Mouse (Mus musculus): ENCODE measurements around the gene Acacb.

DNA sequence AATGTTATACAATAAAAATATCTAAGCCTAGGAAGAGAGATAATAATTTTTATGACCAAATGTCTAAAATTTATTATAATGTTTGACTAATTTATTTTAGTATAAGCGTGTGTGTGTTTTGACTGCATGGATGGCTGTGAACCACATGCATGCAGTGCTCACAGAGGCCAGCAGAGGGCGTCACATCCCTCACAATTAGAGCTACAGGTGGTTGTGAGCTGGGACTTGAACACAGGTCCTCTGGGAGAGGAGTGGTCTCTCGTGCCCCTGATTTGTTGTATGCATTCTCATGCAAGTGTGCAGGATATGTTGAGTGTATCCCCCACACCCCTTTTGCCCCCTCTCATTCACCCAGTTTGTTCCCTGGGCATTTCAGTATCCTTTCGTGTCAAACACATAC lies 139.8 kb downstream of the Acacb start:
- TF ChIP-seq CTCF (IDR thresholded peaks at IDR 0.05; ENCODE audit: control insufficient read depth, insufficient read depth, low read length) = peak; percentile 41; the same call in 1 of the 2 replicates
- TF ChIP-seq POLR2A (IDR thresholded peaks at IDR 0.05; ENCODE audit: borderline replicate concordance, control insufficient read depth, low read depth, low read length) = no peak
